ENCODE assay signal across 17 mouse cellular contexts in the genomic region with DNA sequence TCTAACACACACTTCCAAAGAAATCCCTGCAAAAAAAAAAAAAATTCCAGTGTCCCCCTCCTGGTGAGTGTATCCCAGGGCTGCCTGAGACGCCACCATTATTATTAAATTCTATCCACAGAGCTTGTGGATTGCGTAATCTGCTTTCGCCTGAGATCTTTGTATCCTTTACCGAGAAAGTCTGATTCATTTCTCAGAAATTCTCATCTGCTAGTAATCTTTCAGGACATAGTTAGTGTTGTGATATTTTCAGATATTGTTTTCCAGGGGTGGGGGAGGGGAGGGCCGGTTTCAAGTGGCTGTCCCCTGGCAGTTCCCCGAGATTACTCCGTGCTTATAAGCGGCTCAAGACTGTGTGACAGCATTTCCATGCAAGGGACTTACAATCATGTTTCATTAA. TPM values are rescaled to one million over a fixed set of nuclear protein-coding genes. Genes with fewer than 3 reads are reported as not detected.
DNase-seq lines count a peak whose midpoint lies in the region; ATAC-seq and TF ChIP-seq lines count a peak whose summit lies in the region.
"Had no signal": no experiment of that assay in that cellular context is flagged by ENCODE, and none has a peak within 500 bp of the region (broad histone marks: within the 10 kb centered on the region; RNA-seq: fewer than 3 reads in every experiment).

No protein-coding gene starts in this region.

- WGBS in lung, embryonic 14.5 days: 34% methylated on average over 8 of the region's 8 CpGs
- WGBS in embryonic facial prominence, embryonic 14.5 days: 26% methylated on average over 8 of the region's 8 CpGs

- intact Hi-C loops in gastrocnemius, adult 2 months (cut with DNase I): no loop called here

- no peak overlapping the region for H3K9ac ChIP-seq in lung, embryonic 14.5 days
- H3K9ac ChIP-seq in embryonic facial prominence, embryonic 14.5 days (ENCODE audit: low read depth, low read length): no peak overlapping the region
- H3K9ac ChIP-seq: limb, embryonic 15.5 days had no signal

- no peaks in the 10 kb centered on the region for H3K4me1 ChIP-seq in lung, embryonic 14.5 days (ENCODE audit: insufficient read depth)
- H3K4me1 ChIP-seq in embryonic facial prominence, embryonic 14.5 days (ENCODE audit: control insufficient read depth, insufficient read depth, low read length): peaks cover 11% of the 10 kb centered on the region; the same call in 1 of the 2 replicates
- H3K4me1 ChIP-seq: limb, embryonic 15.5 days had no signal

- peak overlapping the region; percentile 68 for H3K27ac ChIP-seq in gastrocnemius, adult 2 months
- H3K27ac ChIP-seq in lung, embryonic 14.5 days (ENCODE audit: low read depth): no peak overlapping the region
- no peak overlapping the region; the same call in 1 of the 2 replicates for H3K27ac ChIP-seq in embryonic facial prominence, embryonic 14.5 days (replicated peaks; ENCODE audit: low read depth, low read length)
- H3K27ac ChIP-seq: forebrain, embryonic 10.5 days; limb, embryonic 15.5 days; macrophage had no signal

- H3K9me3 ChIP-seq in lung, embryonic 14.5 days (ENCODE audit: low read depth, low read length): no peaks in the 10 kb centered on the region
- H3K9me3 ChIP-seq in embryonic facial prominence, embryonic 14.5 days (ENCODE audit: control insufficient read depth, low read length): no peaks in the 10 kb centered on the region
- H3K9me3 ChIP-seq: forebrain, embryonic 10.5 days; limb, embryonic 15.5 days had no signal

- ATAC-seq in lung, embryonic 14.5 days (ENCODE audit: insufficient read depth): no peak
- ATAC-seq in embryonic facial prominence, embryonic 14.5 days (ENCODE audit: low read depth): peak; percentile 30; the same call in 1 of the 2 replicates
- no peak for ATAC-seq in cerebellum, adult (ENCODE audit: insufficient number of reproducible peaks, low FRiP score, low TSS enrichment)
- ATAC-seq: activated CD4-positive, CD25-positive, alpha-beta regulatory T cell, adult 4 months had no signal

- H3K27me3 ChIP-seq in lung, embryonic 14.5 days (ENCODE audit: insufficient read depth, low read length): 0 out of 2 replicates have a peak, but pooled peaks cover 4% of the 10 kb centered on the region
- no peaks in the 10 kb centered on the region for H3K27me3 ChIP-seq in embryonic facial prominence, embryonic 14.5 days (replicated peaks; ENCODE audit: control insufficient read depth, insufficient read depth, low read length)
- H3K27me3 ChIP-seq: limb, embryonic 15.5 days had no signal

- peak overlapping the region; percentile 31; the same call in 1 of the 2 replicates for H3K4me2 ChIP-seq in lung, embryonic 14.5 days
- H3K4me2 ChIP-seq in embryonic facial prominence, embryonic 14.5 days (ENCODE audit: low read depth, low read length): 0 out of 2 replicates have a peak overlapping the region, but pooled peaks have one; percentile 3
- H3K4me2 ChIP-seq: limb, embryonic 15.5 days had no signal

- 0 out of 2 replicates have a peak, but pooled peaks have one; percentile 7 for TF ChIP-seq CTCF in gastrocnemius, adult 2 months (IDR thresholded peaks at IDR 0.05)
- TF ChIP-seq CTCF in lung, embryonic 14.5 days (IDR thresholded peaks at IDR 0.05; ENCODE audit: low read depth): no peak

- H3K36me3 ChIP-seq in lung, embryonic 14.5 days (ENCODE audit: insufficient read depth): no peaks in the 10 kb centered on the region
- H3K36me3 ChIP-seq in embryonic facial prominence, embryonic 14.5 days (ENCODE audit: control insufficient read depth, insufficient read depth, low read length): no peaks in the 10 kb centered on the region
- H3K36me3 ChIP-seq: forebrain, embryonic 10.5 days; G1E; limb, embryonic 15.5 days had no signal

- peak; percentile 33 for DNase-seq in gastrocnemius, adult 2 months
- DNase-seq in gastrocnemius, postnatal 4 days (ENCODE audit: low spot score in 2 of 2): no peak
- peak; percentile 62 for DNase-seq in lung, embryonic 14.5 days
- DNase-seq in lung, postnatal 4 days: no peak
- peak; percentile 44 for DNase-seq in embryonic facial prominence, embryonic 14.5 days (ENCODE audit: low spot score)
- DNase-seq in retina, postnatal 7 days (ENCODE audit: low read depth, low spot score): peak; percentile 45
- no peak for DNase-seq in spleen, adult 12 weeks (ENCODE audit: low spot score)
- DNase-seq: B cell, adult 2 months; cerebellum, adult 8-10 months; kidney, postnatal 14 days; thymus, adult 18-20 months had no signal

- H3K4me3 ChIP-seq in gastrocnemius, adult 2 months: no peak overlapping the region
- H3K4me3 ChIP-seq in lung, embryonic 14.5 days (ENCODE audit: low read depth, low read length): no peak overlapping the region
- H3K4me3 ChIP-seq in embryonic facial prominence, embryonic 14.5 days (ENCODE audit: low read depth, low read length): no peak overlapping the region
- H3K4me3 ChIP-seq: forebrain, embryonic 10.5 days; limb, embryonic 15.5 days had no signal

RNA-seq across cellular contexts. Expression of a gene that starts 25.9 kb away (rescaled TPM):
- 10 to 100 TPM; 35.5 to 75.4 TPM for total RNA-seq in gastrocnemius, adult 2 months (2021)
- total RNA-seq in gastrocnemius, postnatal 4 days (2021): 100 to 1,000 TPM; 234 to 294 TPM
- polyA plus RNA-seq in lung, embryonic 14.5 days (2014; fragmentation: Nextera tagmentation; extraction: Ambion mirVana): 268 and 283 TPM in 2 replicates
- 330 and 352 TPM in 2 replicates for polyA plus RNA-seq in embryonic facial prominence, embryonic 14.5 days (2014; fragmentation: Nextera tagmentation; extraction: Ambion mirVana)
- polyA plus RNA-seq: G1E had no signal

RNA-seq across cellular contexts. Expression of a gene that starts 53.9 kb away (rescaled TPM):
- total RNA-seq in gastrocnemius, adult 2 months (2021): under 1 TPM; 0.15 to 0.22 TPM
- total RNA-seq in gastrocnemius, postnatal 4 days (2021): 1 to 10 TPM; 2.2 to 2.5 TPM
- polyA plus RNA-seq in lung, embryonic 14.5 days (2014; fragmentation: Nextera tagmentation; extraction: Ambion mirVana): 7.8 and 8.0 TPM in 2 replicates
- polyA plus RNA-seq in embryonic facial prominence, embryonic 14.5 days (2014; fragmentation: Nextera tagmentation; extraction: Ambion mirVana): 10.2 and 14.1 TPM in 2 replicates
- polyA plus RNA-seq: G1E had no signal

Comparison
In these comparisons a context has a peak if more than half of its experiments do, and no peak if none do; other contexts are left out.
1. DNase-seq: peak in gastrocnemius, adult 2 months (single experiment), lung, embryonic 14.5 days (single experiment), embryonic facial prominence, embryonic 14.5 days (single experiment) and retina, postnatal 7 days (single experiment); none in gastrocnemius, postnatal 4 days (0 of 2), lung, postnatal 4 days (0 of 2) and spleen, adult 12 weeks (single experiment).